Mouse (Mus musculus) midbrain, embryonic 15.5 days (tissue): ENCODE measurements at regions not wholly inside any gene's neighbourhood (a gene's known extent, or its start where the extent isn't known, plus 50 kb on each side); places are given as distances from the start of the nearest gene placed in this dataset.
A peak's percentile ranks its signal among the peaks of the same experiment; 100 is the strongest.

Source experiments
- ATAC-seq: fragments of 200-750 bp; cut with Nextera tagmentation; replicated peaks from 2 replicates; pipeline ENCODE4 v1.8.0; 2017; ENCODE audit warnings: moderate TSS enrichment
- H3K27ac ChIP-seq: fragments of 300-500 bp; sonication (generic); 2 replicates; pipeline ENCODE4 v1.5.1; 2015; ENCODE audit warnings: mild to moderate bottlenecking, inconsistent platforms
- H3K27me3 ChIP-seq: fragments of 300-500 bp; sonication (generic); replicated peaks from 2 replicates; pipeline ENCODE4 v1.6.1; 2015; ENCODE audit warnings: inconsistent platforms
- H3K36me3 ChIP-seq: fragments of 300-500 bp; sonication (generic); replicated peaks from 2 replicates; pipeline ENCODE4 v1.6.1; 2015; ENCODE audit warnings: inconsistent platforms
- H3K4me1 ChIP-seq: fragments of 300-500 bp; sonication (generic); 2 replicates; pipeline ENCODE4 v1.6.1; 2015; ENCODE audit warnings: inconsistent platforms
- H3K4me2 ChIP-seq: fragments of 300-500 bp; sonication (generic); 2 replicates; pipeline ENCODE4 v1.6.1; 2015; ENCODE audit warnings: inconsistent platforms, mild to moderate bottlenecking, moderate library complexity
- H3K4me3 ChIP-seq: fragments of 300-500 bp; sonication (generic); 2 replicates; pipeline ENCODE4 v1.5.1; 2015; ENCODE audit warnings: mild to moderate bottlenecking, inconsistent platforms
- H3K9ac ChIP-seq: fragments of 300-500 bp; sonication (generic); 2 replicates; pipeline ENCODE4 v1.6.1; 2015; ENCODE audit warnings: mild to moderate bottlenecking, inconsistent platforms
- H3K9me3 ChIP-seq: fragments of 300-500 bp; sonication (generic); 2 replicates; pipeline ENCODE4 v1.6.1; 2016; ENCODE audit warnings: inconsistent platforms
- WGBS: fragments of 180-500 bp; shearing (Covaris S2); methylation state at CpG from one replicate; pipeline ENCODE4 v1.1.7; 2015; ENCODE audit warnings: mixed read lengths; 5-methylcytosine and 5-hydroxymethylcytosine counted together

DNA sequence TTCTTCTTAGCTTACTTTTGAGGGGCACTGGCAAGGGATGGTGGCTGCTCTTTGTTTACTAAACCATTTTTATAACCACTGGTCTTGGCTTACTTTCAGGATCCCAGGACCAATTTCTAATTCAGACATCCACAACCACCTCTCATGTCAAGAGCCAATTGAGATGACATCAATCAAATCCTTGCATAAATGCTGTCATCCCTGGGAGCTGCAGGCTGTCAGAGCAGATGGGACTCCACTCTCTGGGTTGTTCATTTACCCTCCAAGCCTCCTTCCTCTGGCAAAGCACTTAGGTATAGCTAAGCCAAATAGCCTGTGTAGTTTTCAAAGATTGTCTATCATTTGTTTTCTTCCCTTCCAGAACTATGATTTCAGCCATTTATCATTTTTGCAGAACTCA, 385.0 kb upstream of the Lrrc7 start:
- Histone ChIP-seq H3K4me2 (no peak overlapping the region), H3K9ac (no peak overlapping the region), H3K4me1 (no peaks in the 10 kb centered on the region), H3K27me3 (no peaks in the 10 kb centered on the region), H3K36me3 (no peaks in the 10 kb centered on the region), H3K27ac (no peak overlapping the region), H3K9me3 (peaks cover 2% of the 10 kb centered on the region; the same call in 1 of the 2 replicates), H3K4me3 (no peak overlapping the region)
- 0 out of 2 replicates have a peak, but pooled peaks have one; percentile 30 for ATAC-seq

DNA sequence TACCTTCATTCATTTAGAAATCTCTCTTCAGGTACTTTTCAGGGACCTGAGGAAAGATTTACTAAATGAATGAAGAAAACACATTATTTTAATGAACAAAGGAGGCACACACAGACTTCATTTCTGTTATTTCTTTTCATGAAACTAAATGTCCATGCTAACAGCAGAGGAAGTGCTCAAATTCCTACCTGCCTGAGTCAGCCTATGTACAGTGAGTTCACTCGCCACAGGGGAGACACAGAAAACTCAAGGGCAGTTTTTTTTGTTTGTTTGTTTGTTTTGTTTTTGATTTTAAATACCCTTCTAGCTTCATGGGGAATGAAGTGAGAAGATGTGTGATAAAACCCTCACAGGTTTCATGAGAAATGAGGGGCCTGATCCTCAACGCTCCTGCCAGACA, 343.1 kb upstream of the Lrrc7 start:
- H3K4me3 ChIP-seq = no peak overlapping the region
- H3K36me3 ChIP-seq = no peaks in the 10 kb centered on the region
- no peaks in the 10 kb centered on the region for H3K9me3 ChIP-seq
- no peak overlapping the region for H3K4me2 ChIP-seq
- no peak overlapping the region for H3K9ac ChIP-seq
- ATAC-seq = no peak
- H3K27me3 ChIP-seq = no peaks in the 10 kb centered on the region
- 81% methylated on average over 2 of the region's 2 CpGs for WGBS
- H3K4me1 ChIP-seq = no peaks in the 10 kb centered on the region
- no peak overlapping the region for H3K27ac ChIP-seq

DNA sequence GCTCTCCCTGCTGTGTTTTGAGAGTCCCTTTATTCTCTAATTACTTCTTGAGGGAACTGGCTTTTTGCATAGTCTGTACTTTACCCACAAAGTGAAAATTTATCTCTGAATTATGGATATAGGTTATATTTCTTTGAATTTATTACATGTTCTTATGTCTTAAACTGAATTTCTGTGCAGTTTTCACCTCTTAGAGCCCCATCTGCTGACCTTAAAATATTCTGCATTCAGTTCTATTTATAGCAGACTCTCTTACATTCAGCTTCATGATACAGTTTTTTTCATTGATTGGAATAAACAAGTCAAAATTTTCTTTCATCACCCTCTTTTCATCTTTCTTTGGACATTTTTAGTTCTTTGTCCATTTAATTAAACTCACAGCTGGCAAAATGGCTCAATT, 337.4 kb upstream of the Lrrc7 start:
- H3K4me3 ChIP-seq = no peak overlapping the region
- H3K27ac ChIP-seq = no peak overlapping the region
- H3K27me3 ChIP-seq = no peaks in the 10 kb centered on the region
- no peak overlapping the region for H3K4me2 ChIP-seq
- no peaks in the 10 kb centered on the region for H3K4me1 ChIP-seq
- no peak overlapping the region for H3K9ac ChIP-seq
- H3K36me3 ChIP-seq = no peaks in the 10 kb centered on the region
- no peaks in the 10 kb centered on the region for H3K9me3 ChIP-seq
- ATAC-seq = no peak

DNA sequence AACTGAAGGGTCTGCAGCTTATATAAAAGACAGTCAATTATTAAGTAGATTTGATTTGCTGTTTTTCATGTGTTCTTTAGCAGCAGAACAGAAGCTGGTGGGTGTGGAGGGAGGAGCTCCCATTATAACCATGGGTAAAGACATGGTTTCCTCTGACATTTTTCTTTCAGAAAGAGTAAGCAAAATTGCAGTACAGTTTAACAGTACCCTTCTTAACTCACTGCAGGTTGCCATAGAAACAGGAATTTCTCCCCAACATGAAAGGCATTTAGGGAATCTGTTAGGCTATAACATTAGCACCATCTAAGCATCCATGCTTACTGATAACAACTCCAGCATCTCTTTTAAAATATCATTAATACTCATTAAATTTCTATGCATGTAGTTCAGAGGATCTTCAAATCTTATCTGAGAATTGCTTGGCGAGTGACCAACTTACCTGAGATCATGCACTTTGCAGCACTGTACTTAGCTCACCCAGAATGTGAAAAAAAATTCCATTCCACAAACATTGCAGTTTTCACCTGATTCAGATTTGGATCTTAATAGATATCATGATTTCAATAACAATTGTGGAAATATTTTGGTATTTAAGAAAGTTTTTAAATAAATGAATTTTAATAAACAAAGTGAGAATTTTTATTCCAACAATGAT, 324.8 kb upstream of the Lrrc7 start:
- Histone ChIP-seq H3K4me1 (peaks cover 13% of the 10 kb centered on the region), H3K9ac (no peak overlapping the region), H3K4me2 (no peak overlapping the region), H3K27me3 (no peaks in the 10 kb centered on the region), H3K36me3 (no peaks in the 10 kb centered on the region), H3K4me3 (no peak overlapping the region), H3K9me3 (no peaks in the 10 kb centered on the region), H3K27ac (peak overlapping the region; percentile 72)
- WGBS = 54% methylated on average over 1 of the region's 1 CpGs
- ATAC-seq = peak; percentile 93

DNA sequence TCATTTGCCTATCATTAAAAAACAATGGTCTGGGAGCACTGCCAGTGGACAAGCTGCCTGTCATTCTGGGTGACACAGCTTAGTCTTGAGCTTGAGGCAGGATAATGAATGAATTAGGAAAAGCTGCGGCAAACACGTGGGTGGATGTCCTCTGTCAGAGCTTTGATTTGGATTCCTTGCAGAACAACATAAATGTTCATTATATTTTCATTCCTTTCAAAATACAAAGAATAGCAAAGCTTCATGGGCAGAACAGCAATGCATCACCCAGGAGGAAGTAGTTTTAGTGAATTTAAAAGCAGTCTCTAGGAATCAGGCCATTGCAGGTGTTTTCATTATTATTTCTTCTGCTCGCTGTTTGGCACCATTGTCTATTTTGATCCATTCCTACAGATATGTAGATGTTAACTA, 324.3 kb upstream of the Lrrc7 start:
- H3K4me1 ChIP-seq = peaks cover 13% of the 10 kb centered on the region
- ATAC-seq = peak; percentile 86
- peak overlapping the region; percentile 72 for H3K27ac ChIP-seq
- H3K9ac ChIP-seq = no peak overlapping the region
- H3K9me3 ChIP-seq = no peaks in the 10 kb centered on the region
- H3K4me2 ChIP-seq = no peak overlapping the region
- H3K4me3 ChIP-seq = no peak overlapping the region
- no peaks in the 10 kb centered on the region for H3K27me3 ChIP-seq
- 35% methylated on average over 3 of the region's 3 CpGs for WGBS
- no peaks in the 10 kb centered on the region for H3K36me3 ChIP-seq
